Mouse (Mus musculus) kidney, embryonic 14.5 days (tissue): ENCODE results near the gene Hs6st1. TPM values are rescaled to one million over a fixed set of nuclear protein-coding genes. Genes with fewer than 3 reads are reported as not detected.

Source experiments
- ATAC-seq: fragments of 200-750 bp; cut with Nextera tagmentation; 2 replicates; pipeline ENCODE4 v1.8.0; 2017; ENCODE audit warnings: moderate number of reproducible peaks, mild to moderate bottlenecking, moderate TSS enrichment, moderate library complexity; ENCODE audit not compliant: low FRiP score, low TSS enrichment
- H3K27ac ChIP-seq: fragments of 300-500 bp; sonication (generic); 2 replicates; pipeline ENCODE4 v1.5.1; 2014; ENCODE audit warnings: low read depth, mild to moderate bottlenecking, low read length, moderate library complexity, mixed read lengths
- H3K27me3 ChIP-seq: fragments of 300-500 bp; sonication (generic); 2 replicates; pipeline ENCODE4 v1.6.1; 2014; ENCODE audit warnings: mild to moderate bottlenecking, low read length; ENCODE audit not compliant: control insufficient read depth, insufficient read depth
- H3K36me3 ChIP-seq: fragments of 300-500 bp; sonication (generic); 2 replicates; pipeline ENCODE4 v1.6.1; 2014; ENCODE audit warnings: low read length, mixed read lengths; ENCODE audit not compliant: control insufficient read depth, insufficient read depth
- H3K4me1 ChIP-seq: fragments of 300-500 bp; sonication (generic); 2 replicates; pipeline ENCODE4 v1.6.1; 2014; ENCODE audit warnings: low read length, mixed read lengths; ENCODE audit not compliant: control insufficient read depth, insufficient read depth
- H3K4me2 ChIP-seq: fragments of 300-500 bp; sonication (generic); replicated peaks from 2 replicates; pipeline ENCODE4 v1.6.1; 2014; ENCODE audit warnings: low read depth, mild to moderate bottlenecking, low read length
- H3K4me3 ChIP-seq: fragments of 300-500 bp; sonication (generic); 2 replicates; pipeline ENCODE4 v1.5.1; 2014; ENCODE audit warnings: mild to moderate bottlenecking, low read length
- H3K9ac ChIP-seq: fragments of 300-500 bp; sonication (generic); 2 replicates; pipeline ENCODE4 v1.6.1; 2014; ENCODE audit warnings: low read depth, mild to moderate bottlenecking, low read length, moderate library complexity
- H3K9me3 ChIP-seq: fragments of 300-500 bp; sonication (generic); 2 replicates; pipeline ENCODE4 v1.6.1; 2016; ENCODE audit warnings: low read length; ENCODE audit not compliant: control insufficient read depth
- WGBS: fragments of 180-500 bp; shearing (Covaris S2); extraction: QIAGEN DNeasy Blood & Tissue Kit; methylation state at CpG from one replicate; pipeline ENCODE4 v1.1.7; 2014; 5-methylcytosine and 5-hydroxymethylcytosine counted together
- polyA plus RNA-seq: library from polyadenylated mRNA; unstranded; fragments of >200 nt; fragmentation: Nextera tagmentation; extraction: Ambion mirVana; gene quantifications from 2 replicates; pipeline ENCODE4 v1.2.1, GENCODE M21; 2014

Hs6st1 gene
- polyA plus RNA-seq, 1 experiment from 2014 or later, result 10.1 TPM

DNA sequence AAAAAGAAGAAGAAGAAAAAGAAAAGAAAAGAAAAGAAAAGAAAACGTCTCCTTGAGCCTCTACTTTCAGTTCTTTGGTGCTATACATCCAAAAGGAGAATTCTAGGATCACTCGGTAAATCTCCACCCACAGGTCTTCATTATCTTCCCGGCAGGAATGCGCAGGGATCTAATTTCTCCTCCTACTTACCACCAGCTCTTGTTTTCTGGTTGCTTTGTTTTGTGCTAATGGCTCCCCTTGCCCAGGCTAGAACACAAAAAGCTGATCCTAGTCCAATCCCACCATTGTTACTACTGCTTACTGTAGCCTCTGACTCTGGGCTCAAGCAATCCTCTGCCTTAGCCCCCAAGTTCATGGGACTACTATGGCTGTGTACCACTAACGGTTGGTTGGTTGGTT, 16.9 kb downstream of the Hs6st1 start:
- Histone ChIP-seq H3K4me3 (no peak overlapping the region), H3K4me2 (no peak overlapping the region), H3K27me3 (no peaks in the 10 kb centered on the region), H3K4me1 (peaks cover 35% of the 10 kb centered on the region), H3K27ac (no peak overlapping the region), H3K36me3 (peaks cover 14% of the 10 kb centered on the region), H3K9me3 (no peaks in the 10 kb centered on the region), H3K9ac (no peak overlapping the region)
- ATAC-seq, result no peak
- WGBS, result 92% methylated on average over 5 of the region's 5 CpGs

DNA sequence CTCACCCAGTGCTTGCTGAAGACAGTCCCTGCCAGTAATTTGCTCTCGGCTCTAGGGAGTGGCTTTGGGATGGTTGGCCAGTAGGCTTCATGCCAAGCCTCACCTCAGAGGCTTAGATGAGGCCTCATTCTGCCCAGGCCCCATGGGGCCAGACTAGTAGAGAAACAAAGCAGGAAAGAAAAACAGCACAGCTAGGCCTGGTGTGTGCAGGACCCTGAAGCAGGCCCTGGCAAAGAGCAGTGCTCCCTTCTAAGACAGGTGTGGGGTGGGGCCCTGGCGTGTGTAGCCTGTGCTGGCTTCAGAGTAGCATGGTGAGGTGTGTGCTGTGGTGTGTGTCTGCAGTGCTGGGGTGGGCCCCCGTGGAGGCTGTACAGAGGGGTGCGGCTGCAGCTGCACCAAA, 20.2 kb downstream of the Hs6st1 start:
- Histone ChIP-seq H3K4me2 (peak overlapping the region; percentile 3; the same call in 1 of the 2 replicates), H3K36me3 (peaks cover 16% of the 10 kb centered on the region), H3K9ac (peak overlapping the region; percentile 23; the same call in 1 of the 2 replicates), H3K27me3 (no peaks in the 10 kb centered on the region), H3K4me1 (peaks cover 37% of the 10 kb centered on the region), H3K4me3 (no peak overlapping the region), H3K27ac (peak overlapping the region; percentile 51; the same call in 1 of the 2 replicates), H3K9me3 (no peaks in the 10 kb centered on the region)
- ATAC-seq, result peak; percentile 16; the same call in 1 of the 2 replicates
- WGBS, result 57% methylated on average over 4 of the region's 4 CpGs

DNA sequence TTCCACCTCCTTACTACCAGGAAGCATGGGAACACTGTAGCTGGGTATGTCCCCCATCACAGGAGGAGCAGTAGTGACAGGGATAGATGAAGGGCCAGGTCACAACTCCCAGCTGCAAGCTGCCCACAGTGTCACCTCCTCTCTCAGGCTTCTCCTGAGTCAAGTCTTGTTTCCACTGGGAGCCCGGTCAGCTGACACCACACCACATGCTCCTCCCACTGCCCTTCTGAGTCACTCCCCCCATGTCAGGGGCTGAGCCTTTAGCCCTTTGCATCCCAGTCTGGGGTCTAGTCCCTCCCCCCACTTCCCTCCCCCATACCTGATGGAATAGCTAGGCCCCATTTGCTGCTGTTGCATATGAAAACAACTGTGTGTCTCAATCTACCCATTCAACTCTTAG, 21.3 kb downstream of the Hs6st1 start:
- ATAC-seq, result peak; percentile 37

DNA sequence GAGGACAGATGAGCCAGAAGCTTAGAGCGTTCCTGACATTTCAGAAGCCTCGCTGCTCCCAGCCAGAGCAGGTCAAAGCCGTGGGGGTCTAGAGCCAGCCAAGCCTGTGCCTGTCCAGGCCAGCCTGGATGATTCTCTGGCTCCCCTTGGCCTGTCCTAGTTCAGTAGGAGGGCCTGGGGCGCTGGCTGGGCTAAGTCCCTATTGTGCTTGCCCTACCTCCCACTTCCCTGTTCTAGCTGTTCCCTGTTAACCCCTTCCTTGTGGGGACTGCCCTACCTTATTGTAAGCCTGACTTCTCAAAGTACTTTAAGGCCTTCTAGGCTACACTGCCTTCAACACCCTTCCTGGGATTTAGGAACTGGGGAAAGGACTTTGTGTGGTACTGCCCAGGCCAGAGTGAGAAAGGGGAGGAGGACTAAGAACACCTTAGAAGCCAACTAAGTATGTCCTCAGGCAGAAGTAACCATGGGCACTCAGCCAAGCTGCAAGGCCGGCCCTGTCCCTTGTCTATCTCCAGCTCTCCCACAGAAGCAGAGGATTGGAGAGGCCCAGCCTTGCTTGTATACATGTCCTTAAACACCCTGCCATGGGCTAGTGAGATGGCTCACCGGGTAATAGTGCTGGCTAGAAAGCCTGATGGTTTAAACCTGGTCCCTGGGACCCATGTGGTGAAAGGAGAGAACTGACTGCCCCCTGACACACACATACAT, 22.0 kb downstream of the Hs6st1 start:
- 47% methylated on average over 6 of the region's 6 CpGs for WGBS
- Histone ChIP-seq H3K36me3 (peaks cover 32% of the 10 kb centered on the region), H3K4me2 (no peak overlapping the region), H3K9ac (no peak overlapping the region), H3K9me3 (no peaks in the 10 kb centered on the region), H3K27me3 (no peaks in the 10 kb centered on the region), H3K4me1 (peaks cover 37% of the 10 kb centered on the region), H3K27ac (no peak overlapping the region), H3K4me3 (no peak overlapping the region)
- peak; percentile 11; the same call in 1 of the 2 replicates for ATAC-seq

More for the DNA sequence above, 21.3 kb downstream of the Hs6st1 start:
- no peak overlapping the region for H3K9ac ChIP-seq
- H3K9me3 ChIP-seq, result no peaks in the 10 kb centered on the region
- H3K4me2 ChIP-seq, result no peak overlapping the region
- 11% methylated on average over 1 of the region's 1 CpGs for WGBS
- no peak overlapping the region for H3K4me3 ChIP-seq
- no peak overlapping the region for H3K27ac ChIP-seq
- peaks cover 37% of the 10 kb centered on the region for H3K4me1 ChIP-seq
- H3K27me3 ChIP-seq, result no peaks in the 10 kb centered on the region
- peaks cover 27% of the 10 kb centered on the region for H3K36me3 ChIP-seq

DNA sequence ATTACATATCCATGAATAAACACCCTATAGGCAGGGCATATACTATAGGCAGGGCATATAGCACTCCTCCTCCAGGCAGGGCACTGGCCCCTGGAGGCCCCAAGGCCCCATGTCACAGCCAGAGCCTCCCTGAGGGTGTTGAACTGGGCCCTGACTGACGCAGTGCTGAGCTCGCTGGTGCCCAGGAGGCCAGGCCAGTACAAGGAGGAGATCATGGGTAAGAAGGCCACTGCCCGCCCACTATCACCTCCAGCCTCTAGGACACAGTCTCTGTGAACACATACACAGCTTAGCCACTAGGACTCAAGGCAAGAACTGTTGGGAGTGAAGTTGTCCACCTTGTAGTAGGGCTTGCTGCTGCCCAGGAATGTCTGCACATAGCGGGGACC, 22.5 kb downstream of the Hs6st1 start:
- Histone ChIP-seq H3K27me3 (no peaks in the 10 kb centered on the region), H3K27ac (no peak overlapping the region), H3K4me1 (peaks cover 37% of the 10 kb centered on the region), H3K9ac (no peak overlapping the region), H3K4me3 (no peak overlapping the region), H3K36me3 (peaks cover 32% of the 10 kb centered on the region), H3K9me3 (no peaks in the 10 kb centered on the region), H3K4me2 (no peak overlapping the region)
- ATAC-seq, result no peak
- WGBS, result 82% methylated on average over 4 of the region's 4 CpGs

DNA sequence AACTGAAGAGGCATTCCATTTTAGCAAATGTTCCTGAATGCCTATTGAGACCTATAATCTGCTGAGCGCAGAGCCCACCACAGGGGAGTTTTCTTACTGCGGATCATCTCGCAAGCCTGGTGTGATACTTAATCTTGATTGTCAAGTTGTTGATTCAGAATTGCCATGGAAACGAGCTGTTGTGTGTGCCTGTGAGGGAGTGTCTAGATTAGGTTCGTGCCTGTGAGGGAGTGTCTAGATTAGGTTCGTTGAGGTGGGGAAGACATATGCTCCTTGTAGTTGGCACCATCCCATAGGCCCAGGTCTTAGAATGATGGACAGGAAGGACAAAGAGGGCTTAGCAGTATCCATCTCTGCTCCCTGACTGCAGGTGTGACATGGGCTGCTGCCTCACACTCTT, 23.0 kb downstream of the Hs6st1 start:
- Histone ChIP-seq H3K36me3 (peaks cover 31% of the 10 kb centered on the region), H3K27ac (no peak overlapping the region), H3K4me1 (peaks cover 37% of the 10 kb centered on the region), H3K4me3 (no peak overlapping the region), H3K9ac (no peak overlapping the region), H3K27me3 (no peaks in the 10 kb centered on the region), H3K9me3 (no peaks in the 10 kb centered on the region), H3K4me2 (no peak overlapping the region)
- ATAC-seq, result no peak
- WGBS, result 75% methylated on average over 6 of the region's 6 CpGs

DNA sequence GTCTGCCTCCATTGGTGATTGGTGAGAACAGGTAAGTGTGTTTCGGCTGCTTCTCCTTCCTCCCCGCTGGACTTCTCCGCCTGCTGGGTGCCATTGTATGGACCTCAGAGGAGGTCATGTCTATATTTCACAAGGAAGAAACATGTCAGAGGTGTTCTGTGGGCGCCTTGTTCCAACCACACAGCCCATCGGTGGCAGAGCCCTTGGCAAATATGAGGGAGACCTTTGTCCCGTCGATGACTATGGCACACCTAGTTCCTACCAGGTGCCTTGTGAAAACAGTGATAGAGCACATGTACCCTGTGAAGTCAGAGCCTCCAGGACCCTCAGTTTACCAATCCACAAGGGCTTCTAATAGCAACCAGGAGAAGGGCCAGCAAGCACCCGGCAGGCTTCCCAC, 25.5 kb downstream of the Hs6st1 start:
- 93% methylated on average over 8 of the region's 8 CpGs for WGBS
- H3K4me2 ChIP-seq, result no peak overlapping the region
- H3K9ac ChIP-seq, result no peak overlapping the region
- ATAC-seq, result no peak
- no peaks in the 10 kb centered on the region for H3K27me3 ChIP-seq
- H3K9me3 ChIP-seq, result no peaks in the 10 kb centered on the region
- H3K4me3 ChIP-seq, result no peak overlapping the region
- peaks cover 31% of the 10 kb centered on the region for H3K36me3 ChIP-seq
- H3K27ac ChIP-seq, result no peak overlapping the region
- H3K4me1 ChIP-seq, result peaks cover 22% of the 10 kb centered on the region

DNA sequence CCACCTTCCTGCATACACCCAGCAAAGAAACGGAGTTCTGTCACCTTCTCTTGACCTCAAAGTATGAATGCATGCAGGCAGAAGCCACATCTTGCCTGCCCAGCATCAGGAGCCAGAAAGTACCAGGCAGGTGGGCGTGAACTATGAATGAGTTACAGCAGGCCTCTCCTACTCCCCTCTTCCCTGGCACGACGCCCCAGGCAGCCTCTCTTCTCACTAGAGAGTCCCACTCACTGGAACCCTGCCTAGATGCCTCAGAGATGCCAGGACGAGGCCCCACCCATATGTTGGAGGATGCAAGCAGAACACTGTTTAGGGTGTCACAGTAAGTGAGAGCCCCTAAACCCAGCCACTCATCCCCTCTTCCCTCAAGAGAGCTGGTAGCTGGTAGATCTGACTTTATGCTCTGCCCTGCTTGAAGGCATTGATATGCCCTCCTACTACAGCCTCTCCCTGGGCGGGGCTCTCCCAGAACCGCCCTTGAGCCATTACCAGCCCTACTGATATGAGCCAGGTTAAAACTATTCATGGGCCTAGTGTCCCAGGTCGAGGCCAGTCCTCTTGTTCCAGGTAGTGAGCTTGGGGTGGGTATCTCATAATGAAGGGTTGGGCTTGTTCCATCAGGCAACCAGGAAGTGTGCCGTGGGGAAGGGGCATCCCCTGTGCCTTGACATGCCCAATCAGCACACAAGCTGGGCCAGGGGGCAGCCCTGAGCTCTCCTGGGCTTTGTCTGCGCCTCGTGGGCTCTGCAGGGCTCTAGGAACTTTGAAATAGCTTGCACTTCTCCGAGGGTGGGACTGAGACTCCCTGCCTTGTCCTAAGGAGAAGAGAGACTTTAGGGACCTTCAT, 27.4 kb downstream of the Hs6st1 start:
- H3K4me1 ChIP-seq, result peaks cover 3% of the 10 kb centered on the region
- no peaks in the 10 kb centered on the region for H3K27me3 ChIP-seq
- ATAC-seq, result no peak
- WGBS, result 77% methylated on average over 12 of the region's 12 CpGs
- H3K36me3 ChIP-seq, result peaks cover 29% of the 10 kb centered on the region
- H3K9ac ChIP-seq, result no peak overlapping the region
- no peak overlapping the region for H3K4me3 ChIP-seq
- H3K4me2 ChIP-seq, result no peak overlapping the region
- no peak overlapping the region for H3K27ac ChIP-seq
- no peaks in the 10 kb centered on the region for H3K9me3 ChIP-seq

DNA sequence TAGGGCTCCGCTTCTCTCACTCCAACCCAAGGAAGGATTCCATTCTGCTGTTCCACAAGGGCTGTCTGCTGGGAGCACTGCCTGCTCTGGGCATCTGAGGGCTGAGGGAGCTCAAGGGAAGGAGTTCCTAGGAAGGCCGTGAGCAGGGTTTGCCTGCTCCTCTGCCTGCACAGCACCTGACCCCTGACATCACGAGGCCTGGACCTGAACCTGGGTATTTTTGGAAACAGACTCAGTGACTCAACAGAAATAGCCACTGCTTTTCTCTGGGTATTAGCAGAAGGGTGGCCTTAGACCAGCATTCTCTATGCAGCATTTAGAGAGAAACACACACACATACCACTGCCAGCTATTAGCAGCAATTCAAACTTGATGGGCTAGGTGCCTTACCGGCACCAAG, 30.2 kb downstream of the Hs6st1 start:
- 90% methylated on average over 4 of the region's 4 CpGs for WGBS

More for the DNA sequence above, 30.2 kb downstream of the Hs6st1 start:
- Histone ChIP-seq H3K27me3 (no peaks in the 10 kb centered on the region), H3K9ac (no peak overlapping the region), H3K4me3 (no peak overlapping the region), H3K4me2 (no peak overlapping the region), H3K27ac (no peak overlapping the region), H3K36me3 (peaks cover 25% of the 10 kb centered on the region), H3K9me3 (no peaks in the 10 kb centered on the region), H3K4me1 (no peaks in the 10 kb centered on the region)
- no peak for ATAC-seq
